Mouse (Mus musculus) E14TG2a.4 (cell line): ENCODE measurements around the gene E130308A19Rik.

Experiments
- H3K27me3 ChIP-seq: 2 replicates; pipeline ENCODE4 v1.6.1; 2014; ENCODE audit warnings: low read length, control low read depth; ENCODE audit not compliant: insufficient read depth
- H3K36me3 ChIP-seq: 2 replicates; pipeline ENCODE4 v1.6.1; 2014; ENCODE audit warnings: low read length, control low read depth; ENCODE audit not compliant: insufficient read depth
- H3K4me1 ChIP-seq: replicated peaks from 2 replicates; pipeline ENCODE4 v1.6.1; 2014; ENCODE audit warnings: low read depth, low read length, control low read depth
- H3K4me3 ChIP-seq: replicated peaks from 2 replicates; pipeline ENCODE4 v1.5.1; 2014; ENCODE audit warnings: mild to moderate bottlenecking, low read length
- H3K9me3 ChIP-seq: 2 replicates; pipeline ENCODE4 v1.6.1; 2014; ENCODE audit warnings: low read length, control low read depth
- CTCF ChIP-seq: conservative IDR thresholded peaks from 2 replicates; pipeline ENCODE4 v1.5.1; 2014; ENCODE audit warnings: low read length
- NANOG ChIP-seq: IDR thresholded peaks from 2 replicates; pipeline ENCODE4 v1.6.1; 2014; ENCODE audit warnings: borderline replicate concordance, low read length, mixed read lengths
- POU5F1 ChIP-seq: IDR thresholded peaks from 2 replicates; pipeline ENCODE4 v1.6.1; 2014; ENCODE audit warnings: low read length, borderline replicate concordance

Gene E130308A19Rik

DNA sequence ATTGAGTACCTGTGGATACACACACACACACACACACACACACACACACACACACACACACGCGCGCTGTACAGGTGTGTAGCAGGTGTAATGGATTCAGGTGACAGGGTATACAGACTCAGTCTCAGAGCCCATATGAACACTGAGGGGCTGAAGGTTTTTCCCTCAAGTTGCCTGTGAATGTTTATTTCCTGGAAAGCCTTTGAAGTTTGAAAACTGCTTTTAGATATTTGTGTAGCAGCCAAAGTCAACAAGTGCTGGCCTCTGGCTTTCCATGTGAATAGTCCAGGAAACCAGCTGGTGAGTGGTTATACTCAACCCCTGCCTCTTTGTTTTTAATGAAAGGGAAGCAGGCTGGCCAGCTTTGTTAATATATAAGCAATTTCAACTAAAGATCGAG, 91.3 kb downstream of the E130308A19Rik start:
- peaks cover 39% of the 10 kb centered on the region for H3K4me1 ChIP-seq
- no peak for TF ChIP-seq POU5F1
- no peak for TF ChIP-seq NANOG
- no peaks in the 10 kb centered on the region for H3K9me3 ChIP-seq
- no peaks in the 10 kb centered on the region for H3K27me3 ChIP-seq
- no peak overlapping the region for H3K4me3 ChIP-seq
- H3K36me3 ChIP-seq: peaks cover 12% of the 10 kb centered on the region

DNA sequence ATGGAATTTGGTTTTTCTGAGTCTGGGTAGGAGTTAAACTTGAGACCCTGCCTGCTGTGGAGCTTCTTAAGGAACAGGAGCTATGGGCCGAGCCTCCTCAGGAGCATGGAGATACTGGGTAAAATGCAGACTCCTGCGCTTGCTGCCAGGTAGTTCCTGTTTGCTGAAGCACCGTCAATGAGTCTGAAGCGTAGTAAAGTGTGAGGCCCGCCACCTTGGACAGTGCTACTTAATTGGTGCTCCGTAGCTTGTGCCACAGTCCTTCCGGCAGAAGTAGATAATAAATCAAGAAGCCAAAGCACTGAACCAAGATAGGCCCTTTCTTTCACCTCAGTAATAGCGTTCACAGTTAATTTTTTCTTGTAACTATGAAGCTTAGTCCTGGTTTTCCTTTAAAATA, 92.5 kb downstream of the E130308A19Rik start:
- Histone ChIP-seq H3K9me3 (no peaks in the 10 kb centered on the region), H3K4me1 (peaks cover 28% of the 10 kb centered on the region), H3K27me3 (no peaks in the 10 kb centered on the region), H3K36me3 (peaks cover 12% of the 10 kb centered on the region), H3K4me3 (no peak overlapping the region)
- TF ChIP-seq CTCF (no peak), POU5F1 (no peak), NANOG (no peak)

DNA sequence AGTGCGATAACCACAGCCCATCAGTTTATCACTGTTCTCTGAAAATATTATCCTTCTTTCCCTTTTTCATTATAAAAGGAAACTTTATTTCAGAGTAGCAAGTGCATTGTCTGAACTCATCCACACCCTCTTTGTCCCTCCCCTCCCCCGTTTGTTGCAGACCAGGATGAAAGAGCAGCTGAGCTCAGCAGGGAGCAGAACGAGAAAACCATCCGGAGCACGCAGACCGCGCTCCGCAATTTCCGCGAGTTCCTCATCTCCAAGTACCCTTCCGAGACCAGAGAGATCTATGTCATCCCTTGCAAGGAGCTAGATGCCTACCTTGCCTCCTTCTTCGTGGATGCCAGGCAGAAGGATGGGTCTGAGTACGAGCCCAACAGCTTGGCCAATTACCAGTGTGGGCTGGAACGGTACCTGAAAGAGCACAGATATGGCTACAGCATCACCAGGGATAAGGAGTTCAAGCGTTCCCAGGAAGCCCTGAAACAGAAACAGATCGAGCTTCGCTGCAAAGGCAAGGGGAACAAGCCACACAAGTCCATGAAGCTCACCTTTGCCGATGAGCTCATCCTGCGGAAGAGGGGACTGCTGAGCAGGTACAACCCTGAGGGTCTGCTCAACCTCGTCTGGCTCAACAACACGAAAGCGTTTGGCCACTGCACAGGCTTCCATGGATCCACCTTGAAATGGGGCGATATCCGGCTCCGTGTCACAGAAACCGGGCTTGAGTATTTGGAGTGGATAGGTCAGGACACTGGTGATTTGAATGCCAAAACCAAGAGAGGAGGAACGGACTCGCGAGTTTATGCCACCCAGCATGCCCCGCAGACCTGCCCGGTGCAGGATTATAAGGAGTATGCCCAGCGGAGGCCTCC, 93.7 kb downstream of the E130308A19Rik start:
- peak overlapping the region; percentile 37; the same call in 1 of the 2 replicates for H3K4me3 ChIP-seq
- no peaks in the 10 kb centered on the region for H3K27me3 ChIP-seq
- peaks cover 12% of the 10 kb centered on the region for H3K36me3 ChIP-seq
- peaks cover 28% of the 10 kb centered on the region for H3K4me1 ChIP-seq
- TF ChIP-seq NANOG (no peak), POU5F1 (no peak), CTCF (no peak)
- H3K9me3 ChIP-seq: no peaks in the 10 kb centered on the region

DNA sequence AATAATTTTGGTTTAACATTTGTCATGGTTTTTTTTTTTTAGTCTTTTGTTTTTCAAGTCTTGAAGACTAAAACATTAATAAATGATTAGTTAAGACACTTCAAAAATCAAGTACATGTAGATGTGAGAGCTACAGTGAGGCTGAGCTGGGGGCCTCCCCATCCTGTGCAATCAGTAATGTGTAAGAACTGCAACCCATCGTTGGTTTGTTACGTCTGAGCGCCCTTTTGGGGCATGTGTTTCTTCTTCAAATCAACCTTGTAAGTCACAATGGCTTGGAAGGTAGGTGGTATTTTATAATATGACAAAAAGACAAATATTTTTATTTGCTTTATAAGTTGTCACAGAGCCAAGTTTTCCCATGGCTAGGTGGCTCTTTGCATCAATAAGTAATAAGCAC, 95.8 kb downstream of the E130308A19Rik start:
- TF ChIP-seq POU5F1 (no peak), CTCF (no peak), NANOG (no peak)
- H3K4me3 ChIP-seq: no peak overlapping the region
- H3K36me3 ChIP-seq: peaks cover 12% of the 10 kb centered on the region
- H3K9me3 ChIP-seq: no peaks in the 10 kb centered on the region
- H3K27me3 ChIP-seq: no peaks in the 10 kb centered on the region
- H3K4me1 ChIP-seq: peaks cover 22% of the 10 kb centered on the region

DNA sequence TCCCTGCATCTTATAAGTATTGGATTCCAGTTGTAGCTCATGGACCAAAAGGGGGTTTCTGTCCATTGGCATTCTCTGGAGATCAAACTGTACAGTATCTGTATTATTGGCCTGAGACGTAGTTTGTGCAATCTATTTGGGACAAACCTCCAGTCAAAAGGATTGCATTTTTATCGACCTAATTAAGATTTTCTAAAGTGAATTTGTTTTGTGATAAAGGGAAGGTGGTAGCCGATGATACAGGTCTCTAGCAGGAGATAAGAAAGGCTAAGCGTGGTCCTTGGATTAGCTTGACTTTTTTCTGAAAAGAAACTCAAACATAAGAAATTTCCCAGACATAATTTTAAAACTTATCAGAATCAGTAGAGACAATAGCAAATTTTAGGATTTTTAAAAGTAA, 99.6 kb downstream of the E130308A19Rik start:
- peaks cover 2% of the 10 kb centered on the region; the same call in 1 of the 2 replicates for H3K36me3 ChIP-seq
- H3K9me3 ChIP-seq: no peaks in the 10 kb centered on the region
- no peak overlapping the region for H3K4me3 ChIP-seq
- H3K27me3 ChIP-seq: no peaks in the 10 kb centered on the region
- TF ChIP-seq CTCF (no peak), NANOG (no peak), POU5F1 (no peak)
- no peaks in the 10 kb centered on the region for H3K4me1 ChIP-seq

DNA sequence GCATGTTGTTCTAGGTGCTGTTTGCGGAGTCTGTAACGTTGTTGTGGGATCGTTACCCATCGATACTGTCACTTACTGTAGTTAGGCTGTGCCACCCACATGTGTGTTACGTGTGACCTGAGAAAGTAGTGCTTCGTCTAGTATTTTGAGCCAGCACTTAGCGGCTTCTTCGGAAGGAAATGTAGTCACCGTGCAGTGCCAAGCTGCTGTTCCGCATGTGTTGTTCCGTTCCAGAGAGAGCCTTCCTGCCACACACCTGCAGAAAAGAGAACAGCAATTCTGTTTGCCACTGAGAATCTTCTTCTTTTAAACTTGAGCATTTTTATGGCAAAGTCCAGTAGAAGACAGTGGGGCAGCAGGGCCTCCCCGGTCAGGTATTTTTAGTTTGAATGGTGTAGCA, 100.5 kb downstream of the E130308A19Rik start:
- Histone ChIP-seq H3K4me3 (no peak overlapping the region), H3K4me1 (no peaks in the 10 kb centered on the region), H3K36me3 (no peaks in the 10 kb centered on the region), H3K9me3 (no peaks in the 10 kb centered on the region), H3K27me3 (no peaks in the 10 kb centered on the region)
- TF ChIP-seq NANOG: no peak
- no peak for TF ChIP-seq POU5F1
- TF ChIP-seq CTCF: no peak

DNA sequence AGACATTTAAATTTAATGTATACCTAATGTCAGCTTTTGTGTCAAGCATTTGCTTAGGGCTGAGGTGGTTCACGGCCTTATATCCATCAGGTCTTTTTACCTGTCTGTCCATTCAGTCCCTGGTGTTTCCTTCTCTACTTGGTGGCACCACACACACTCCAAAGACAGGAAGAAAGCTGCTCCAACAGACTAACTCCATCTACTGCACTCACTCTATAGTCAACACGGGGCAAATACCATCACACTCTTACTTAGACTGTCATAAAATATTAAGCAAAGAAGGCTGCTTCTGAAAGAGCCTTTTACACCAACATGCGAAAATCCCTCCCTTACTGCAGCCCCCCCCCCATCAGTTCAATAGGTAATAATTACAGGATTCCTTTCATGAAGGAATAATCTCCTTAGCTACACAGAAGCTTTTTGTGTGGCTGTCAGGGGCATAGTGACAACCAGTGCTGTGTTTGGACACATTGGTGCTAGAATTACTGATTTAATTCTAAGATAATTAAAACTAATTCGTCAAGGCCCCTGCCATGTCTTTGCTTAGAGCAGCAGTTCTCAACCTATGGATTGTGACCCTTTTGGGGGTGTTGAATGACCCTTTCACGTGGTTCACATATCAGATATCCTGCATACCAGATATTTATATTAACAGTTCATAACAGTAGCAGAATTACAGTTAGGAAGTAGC, 101.3 kb downstream of the E130308A19Rik start:
- Histone ChIP-seq H3K27me3 (no peaks in the 10 kb centered on the region), H3K36me3 (no peaks in the 10 kb centered on the region), H3K9me3 (no peaks in the 10 kb centered on the region), H3K4me3 (no peak overlapping the region), H3K4me1 (no peaks in the 10 kb centered on the region)
- TF ChIP-seq NANOG (no peak), CTCF (no peak), POU5F1 (no peak)

DNA sequence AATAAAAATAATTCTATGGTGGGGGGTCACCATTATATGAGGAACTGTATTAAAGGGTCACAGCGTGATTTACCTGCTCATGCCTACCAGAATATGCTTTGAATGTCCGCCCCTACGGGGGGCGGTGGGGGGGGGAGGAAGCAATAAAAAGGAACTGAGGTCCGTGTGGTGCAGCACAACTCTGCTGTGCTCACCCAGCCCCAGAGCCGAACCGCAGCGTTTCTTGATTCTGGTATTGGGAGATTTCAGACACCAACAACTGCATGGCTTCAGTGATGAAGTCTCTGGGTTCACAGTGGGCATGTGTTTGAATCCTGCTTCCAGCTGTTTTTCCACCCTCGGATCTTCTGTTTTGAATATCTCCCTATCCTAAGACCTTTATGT, 101.9 kb downstream of the E130308A19Rik start:
- H3K9me3 ChIP-seq: no peaks in the 10 kb centered on the region
- no peaks in the 10 kb centered on the region for H3K27me3 ChIP-seq
- H3K36me3 ChIP-seq: no peaks in the 10 kb centered on the region
- H3K4me3 ChIP-seq: no peak overlapping the region
- no peaks in the 10 kb centered on the region for H3K4me1 ChIP-seq
- no peak for TF ChIP-seq NANOG
- no peak for TF ChIP-seq POU5F1
- TF ChIP-seq CTCF: no peak
